ENCODE assay signal across 15 mouse cellular contexts in genomic region chr1:71691472-71692277, GRCm38 (mm10). TPM values are rescaled to one million over a fixed set of nuclear protein-coding genes. Genes with fewer than 3 reads are reported as not detected.
DNase-seq lines count a peak whose midpoint lies in the region; ATAC-seq and TF ChIP-seq lines count a peak whose summit lies in the region.
"Had no signal": no experiment of that assay in that cellular context is flagged by ENCODE, and none has a peak within 500 bp of the region (broad histone marks: within the 10 kb centered on the region; RNA-seq: fewer than 3 reads in every experiment).

No protein-coding gene starts in this region.

- intact Hi-C loops in heart, postnatal 36 days (cut with DNase I), result no loop called here

- H3K36me3 ChIP-seq in heart, embryonic 11.5 days (ENCODE audit: control insufficient read depth, insufficient read depth, low read length), result no peaks in the 10 kb centered on the region
- no peaks in the 10 kb centered on the region for H3K36me3 ChIP-seq in lung, postnatal 0 days (ENCODE audit: insufficient read depth, low read length)
- no peaks in the 10 kb centered on the region for H3K36me3 ChIP-seq in heart, embryonic 13.5 days

- no peak overlapping the region for H3K4me2 ChIP-seq in heart, embryonic 11.5 days
- no peak overlapping the region for H3K4me2 ChIP-seq in lung, postnatal 0 days (replicated peaks; ENCODE audit: low read depth, low read length)
- H3K4me2 ChIP-seq in heart, embryonic 13.5 days, result no peak overlapping the region
- H3K4me2 ChIP-seq: midbrain, embryonic 11.5 days had no signal

- TF ChIP-seq EP300 in lung, postnatal 0 days (IDR thresholded peaks at IDR 0.05), result peak; percentile 53

- no peaks in the 10 kb centered on the region for H3K4me1 ChIP-seq in heart, embryonic 11.5 days (ENCODE audit: control insufficient read depth, insufficient read depth, low read length)
- no peaks in the 10 kb centered on the region for H3K4me1 ChIP-seq in lung, postnatal 0 days (ENCODE audit: insufficient read depth, low read depth, low read length)
- peaks cover 28% of the 10 kb centered on the region for H3K4me1 ChIP-seq in heart, embryonic 13.5 days

- no peaks in the 10 kb centered on the region for H3K9me3 ChIP-seq in heart, embryonic 11.5 days (replicated peaks; ENCODE audit: control insufficient read depth, low read length)
- H3K9me3 ChIP-seq in lung, postnatal 0 days (ENCODE audit: low read length), result no peaks in the 10 kb centered on the region
- no peaks in the 10 kb centered on the region for H3K9me3 ChIP-seq in heart, embryonic 13.5 days

- WGBS in heart, embryonic 11.5 days (ENCODE audit: insufficient replicate concordance), result 50% methylated on average over 8 of the region's 8 CpGs
- 43% methylated on average over 8 of the region's 8 CpGs for WGBS in lung, postnatal 0 days
- WGBS in heart, embryonic 13.5 days, result 47% methylated on average over 8 of the region's 8 CpGs

- no peak overlapping the region for H3K9ac ChIP-seq in heart, embryonic 11.5 days (ENCODE audit: low read depth, low read length)
- no peak overlapping the region for H3K9ac ChIP-seq in lung, postnatal 0 days (replicated peaks; ENCODE audit: low read depth)
- H3K9ac ChIP-seq in heart, embryonic 13.5 days, result no peak overlapping the region
- H3K9ac ChIP-seq: liver, postnatal 0 days had no signal

- H3K27ac ChIP-seq in heart, embryonic 11.5 days (ENCODE audit: low read depth, low read length), result peak overlapping the region; percentile 41; the same call in 1 of the 2 replicates
- H3K27ac ChIP-seq in lung, postnatal 0 days (ENCODE audit: low read length), result no peak overlapping the region
- peak overlapping the region; percentile 65 for H3K27ac ChIP-seq in heart, embryonic 13.5 days (replicated peaks)

- no peak for DNase-seq in heart, postnatal 36 days
- peak; percentile 82 for DNase-seq in lung, postnatal 0 days (ENCODE audit: low spot score)
- DNase-seq in lung, adult 18-20 months, result no peak
- DNase-seq in adrenal gland, postnatal 14 days, result no peak
- DNase-seq in spleen, postnatal 10 days (ENCODE audit: low spot score in 2 of 2), result no peak
- no peak for DNase-seq in urinary bladder, postnatal 4 days (ENCODE audit: low spot score in 2 of 2)
- DNase-seq: adrenal gland, adult 2 months; cerebellum, adult 8-10 months; embryo, embryonic 11 days; kidney, postnatal 36 days; liver, postnatal 0 days had no signal

- ATAC-seq in heart, embryonic 11.5 days (replicated peaks; ENCODE audit: insufficient number of reproducible peaks, low FRiP score, low TSS enrichment), result no peak
- no peak for ATAC-seq in lung, postnatal 0 days
- ATAC-seq in heart, embryonic 13.5 days (ENCODE audit: extremely low read depth, insufficient number of reproducible peaks, low FRiP score, low TSS enrichment), result no peak
- ATAC-seq: CD4-positive, CD25-positive, alpha-beta regulatory T cell, adult 4 months; liver, postnatal 0 days had no signal

- H3K27me3 ChIP-seq in heart, embryonic 11.5 days (ENCODE audit: control insufficient read depth, insufficient read depth, low read length), result no peaks in the 10 kb centered on the region
- H3K27me3 ChIP-seq in lung, postnatal 0 days (replicated peaks; ENCODE audit: insufficient read depth, low read length), result no peaks in the 10 kb centered on the region
- H3K27me3 ChIP-seq in heart, embryonic 13.5 days (replicated peaks), result no peaks in the 10 kb centered on the region

- H3K4me3 ChIP-seq in heart, embryonic 11.5 days (ENCODE audit: low read depth, low read length), result no peak overlapping the region
- H3K4me3 ChIP-seq in lung, postnatal 0 days (ENCODE audit: low read depth, low read length), result no peak overlapping the region
- H3K4me3 ChIP-seq in heart, embryonic 13.5 days, result no peak overlapping the region

- TF ChIP-seq CTCF in lung, postnatal 0 days (IDR thresholded peaks at IDR 0.05), result no peak

RNA-seq across cellular contexts. Expression of gene Fn1, which starts 38.7 kb away (rescaled TPM):
- 332 and 395 TPM in 2 replicates for polyA plus RNA-seq in heart, embryonic 11.5 days (2014; fragmentation: Nextera tagmentation; extraction: Ambion mirVana)
- total RNA-seq in heart, postnatal 36 days (2021), result 100 to 1,000 TPM in 1 of 2 experiments, 10 to 100 TPM in 1; 86.6 to 106 TPM
- polyA plus RNA-seq in lung, postnatal 0 days (2015; fragmentation: Nextera tagmentation; extraction: Ambion mirVana), result 250 and 295 TPM in 2 replicates
- 200 and 248 TPM in 2 replicates for polyA plus RNA-seq in heart, embryonic 13.5 days (2015; fragmentation: Nextera tagmentation; extraction: Ambion mirVana)
- total RNA-seq in adrenal gland, postnatal 14 days (2021), result 178 and 299 TPM in 2 replicates
